Mouse (Mus musculus) intestine, postnatal 0 days (tissue): ENCODE results near the gene Slbp. TPM values are rescaled to one million over a fixed set of nuclear protein-coding genes. Genes with fewer than 3 reads are reported as not detected.
A peak's percentile ranks its signal among the peaks of the same experiment; 100 is the strongest.

Source experiments
- ATAC-seq: fragments of 200-750 bp; cut with Nextera tagmentation; 2 replicates; pipeline ENCODE4 v1.8.0; 2017; ENCODE audit warnings: mild to moderate bottlenecking, moderate TSS enrichment, moderate library complexity
- H3K27ac ChIP-seq: fragments of 300-500 bp; sonication (generic); 2 replicates; pipeline ENCODE4 v1.5.1; 2014; ENCODE audit warnings: mild to moderate bottlenecking, low read depth, low read length, moderate library complexity
- H3K27me3 ChIP-seq: fragments of 300-500 bp; sonication (generic); replicated peaks from 2 replicates; pipeline ENCODE4 v1.6.1; 2014; ENCODE audit warnings: low read length, mixed read lengths; ENCODE audit not compliant: control insufficient read depth, insufficient read depth
- H3K36me3 ChIP-seq: fragments of 300-500 bp; sonication (generic); 2 replicates; pipeline ENCODE4 v1.6.1; 2014; ENCODE audit warnings: mild to moderate bottlenecking, moderate library complexity; ENCODE audit not compliant: control insufficient read depth, insufficient read depth
- H3K4me1 ChIP-seq: fragments of 300-500 bp; sonication (generic); replicated peaks from 2 replicates; pipeline ENCODE4 v1.6.1; 2014; ENCODE audit warnings: antibody characterized with exemption, low read length, mixed read lengths; ENCODE audit not compliant: control insufficient read depth, insufficient read depth
- H3K4me2 ChIP-seq: fragments of 300-500 bp; sonication (generic); replicated peaks from 2 replicates; pipeline ENCODE4 v1.6.1; 2014; ENCODE audit warnings: low read depth, mild to moderate bottlenecking, moderate library complexity
- H3K4me3 ChIP-seq: fragments of 300-500 bp; sonication (generic); 2 replicates; pipeline ENCODE4 v1.5.1; 2014; ENCODE audit warnings: low read depth, low read length
- H3K9ac ChIP-seq: fragments of 300-500 bp; sonication (generic); 2 replicates; pipeline ENCODE4 v1.6.1; 2014; ENCODE audit warnings: mild to moderate bottlenecking, low read depth, low read length
- H3K9me3 ChIP-seq: fragments of 300-500 bp; sonication (generic); 2 replicates; pipeline ENCODE4 v1.6.1; 2016; ENCODE audit warnings: mixed run types; ENCODE audit not compliant: control insufficient read depth
- CTCF ChIP-seq: sonication (generic); IDR thresholded peaks from 2 replicates; pipeline ENCODE4 v1.5.1; 2016; ENCODE audit warnings: low read depth, mild to moderate bottlenecking, control low read depth, antibody characterized with exemption, moderate library complexity
- WGBS: fragments of 180-500 bp; shearing (Covaris S2); extraction: QIAGEN DNeasy Blood & Tissue Kit; methylation state at CpG from one replicate; pipeline ENCODE4 v1.1.7; 2014; 5-methylcytosine and 5-hydroxymethylcytosine counted together
- polyA plus RNA-seq: library from polyadenylated mRNA; unstranded; fragments of >200 nt; fragmentation: Nextera tagmentation; extraction: Ambion mirVana; gene quantifications from 2 replicates; pipeline ENCODE4 v1.2.1, GENCODE M21; 2015

Slbp gene
- polyA plus RNA-seq, 1 experiment from 2014 or later, result 92.9 TPM

DNA sequence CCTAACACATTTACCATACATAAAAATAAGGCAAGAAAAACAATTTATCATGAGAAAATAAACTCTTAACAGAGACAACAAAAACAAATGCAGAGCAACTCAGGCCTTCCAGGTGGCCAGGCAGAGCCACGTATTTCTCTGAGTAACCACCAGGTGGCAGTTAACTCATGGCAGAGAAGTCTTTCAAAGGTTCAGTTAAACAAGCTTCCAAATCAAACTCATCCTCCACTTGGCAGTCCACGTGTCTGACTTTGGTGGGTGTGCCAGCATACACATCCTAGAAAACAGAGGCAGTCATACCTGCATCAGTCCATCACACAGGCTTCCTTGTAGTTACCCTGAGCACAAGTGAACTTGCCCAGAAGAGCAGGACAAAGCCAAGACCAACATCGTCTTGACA, 11.7 kb downstream of the Slbp start:
- H3K4me3 ChIP-seq, result no peak overlapping the region
- ATAC-seq, result no peak
- 29% methylated on average over 3 of the region's 3 CpGs for WGBS
- no peak overlapping the region for H3K27ac ChIP-seq
- H3K4me1 ChIP-seq, result no peaks in the 10 kb centered on the region
- H3K9me3 ChIP-seq, result no peaks in the 10 kb centered on the region
- no peak overlapping the region for H3K4me2 ChIP-seq
- no peaks in the 10 kb centered on the region for H3K27me3 ChIP-seq
- peaks cover 67% of the 10 kb centered on the region for H3K36me3 ChIP-seq
- H3K9ac ChIP-seq, result no peak overlapping the region
- peak; percentile 79 for TF ChIP-seq CTCF

DNA sequence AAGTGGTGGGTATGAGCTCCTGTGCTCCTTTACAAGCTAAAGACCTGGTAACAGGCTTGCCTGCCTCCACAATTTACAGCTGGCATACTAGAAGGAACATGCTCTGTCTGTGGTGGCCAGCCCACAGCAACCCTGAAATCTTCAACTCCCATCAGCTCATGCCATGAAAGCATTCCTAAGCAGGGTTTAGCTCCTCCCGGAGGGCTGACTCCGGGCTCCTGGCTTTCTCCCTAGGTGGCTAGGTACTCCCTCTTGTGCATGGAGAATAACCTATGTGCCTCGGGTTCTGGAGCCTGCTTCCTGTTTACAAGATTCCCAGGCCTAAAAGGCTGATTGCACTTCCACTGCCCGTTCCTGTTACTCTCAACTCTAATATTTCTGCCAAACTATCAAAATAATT, 13.5 kb downstream of the Slbp start:
- no peak for TF ChIP-seq CTCF
- peaks cover 50% of the 10 kb centered on the region for H3K36me3 ChIP-seq
- 0 out of 2 replicates have a peak overlapping the region, but pooled peaks have one; percentile 50 for H3K27ac ChIP-seq
- no peak for ATAC-seq
- no peaks in the 10 kb centered on the region for H3K27me3 ChIP-seq
- H3K4me3 ChIP-seq, result no peak overlapping the region
- H3K4me2 ChIP-seq, result no peak overlapping the region
- 50% methylated on average over 4 of the region's 4 CpGs for WGBS
- no peaks in the 10 kb centered on the region for H3K9me3 ChIP-seq
- no peaks in the 10 kb centered on the region for H3K4me1 ChIP-seq
- no peak overlapping the region for H3K9ac ChIP-seq

DNA sequence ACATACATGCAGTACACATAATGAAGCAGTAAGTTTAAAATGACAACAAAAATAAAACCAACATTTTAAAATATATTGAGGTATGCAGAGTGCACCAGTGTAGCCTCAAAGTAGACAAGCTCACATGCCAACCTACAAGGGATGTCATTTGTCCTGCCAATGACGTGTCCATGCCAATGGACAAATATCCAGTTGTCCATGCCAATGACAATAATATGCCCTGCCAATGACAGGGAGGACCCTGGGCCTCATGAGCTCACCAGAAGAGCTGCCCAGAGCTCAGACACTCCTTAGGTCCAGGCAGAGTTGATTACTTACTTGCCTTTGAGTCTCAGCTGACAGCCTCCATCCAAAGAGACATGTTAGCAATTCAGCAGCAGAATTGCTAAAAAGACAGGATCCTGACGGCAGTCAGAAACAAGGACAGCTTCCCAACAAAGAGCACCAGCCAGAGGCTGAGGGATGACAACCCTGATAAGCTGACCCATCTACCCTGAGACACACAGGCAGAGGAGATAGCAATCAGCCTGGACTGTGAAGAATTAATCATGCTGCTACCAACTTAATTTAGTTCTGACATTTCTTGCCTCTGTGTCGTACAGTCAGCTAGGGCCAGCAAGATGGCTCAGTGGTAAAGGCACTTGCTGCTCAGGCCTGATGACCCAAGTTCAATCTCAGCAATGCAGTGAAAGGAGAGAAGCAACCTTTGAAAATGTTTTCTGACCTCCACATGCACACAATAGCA, 14.6 kb downstream of the Slbp start:
- no peak for TF ChIP-seq CTCF
- Histone ChIP-seq H3K36me3 (peaks cover 40% of the 10 kb centered on the region), H3K27me3 (no peaks in the 10 kb centered on the region), H3K9ac (no peak overlapping the region), H3K27ac (no peak overlapping the region), H3K4me2 (no peak overlapping the region), H3K4me3 (no peak overlapping the region), H3K4me1 (no peaks in the 10 kb centered on the region), H3K9me3 (no peaks in the 10 kb centered on the region)
- no peak for ATAC-seq
- 77% methylated on average over 3 of the region's 3 CpGs for WGBS

DNA sequence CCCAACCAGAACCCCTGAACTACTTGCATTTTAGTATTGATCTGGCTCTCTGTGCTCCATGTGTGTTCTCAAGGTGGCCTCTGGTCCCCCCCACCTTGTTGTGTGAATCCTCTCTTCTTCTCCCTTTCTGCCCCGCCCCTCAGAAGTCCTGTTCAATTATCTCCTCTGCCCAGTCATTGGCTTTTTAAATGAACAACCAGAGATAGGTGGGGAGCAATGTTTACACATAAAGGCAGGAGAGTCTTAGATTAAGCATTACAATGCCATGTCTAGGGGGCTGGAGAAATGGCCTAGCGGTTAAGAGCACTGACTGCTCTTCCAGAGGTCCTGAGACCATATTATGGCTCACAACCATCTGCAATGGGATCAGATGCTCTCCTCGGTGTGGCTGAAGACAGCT, 17.0 kb downstream of the Slbp start:
- H3K4me1 ChIP-seq, result no peaks in the 10 kb centered on the region
- H3K27ac ChIP-seq, result no peak overlapping the region
- no peak overlapping the region for H3K9ac ChIP-seq
- no peak for TF ChIP-seq CTCF
- no peak for ATAC-seq
- H3K4me3 ChIP-seq, result no peak overlapping the region
- H3K27me3 ChIP-seq, result no peaks in the 10 kb centered on the region
- 81% methylated on average over 3 of the region's 3 CpGs for WGBS
- no peaks in the 10 kb centered on the region for H3K9me3 ChIP-seq
- H3K4me2 ChIP-seq, result no peak overlapping the region
- peaks cover 19% of the 10 kb centered on the region; the same call in 1 of the 2 replicates for H3K36me3 ChIP-seq

DNA sequence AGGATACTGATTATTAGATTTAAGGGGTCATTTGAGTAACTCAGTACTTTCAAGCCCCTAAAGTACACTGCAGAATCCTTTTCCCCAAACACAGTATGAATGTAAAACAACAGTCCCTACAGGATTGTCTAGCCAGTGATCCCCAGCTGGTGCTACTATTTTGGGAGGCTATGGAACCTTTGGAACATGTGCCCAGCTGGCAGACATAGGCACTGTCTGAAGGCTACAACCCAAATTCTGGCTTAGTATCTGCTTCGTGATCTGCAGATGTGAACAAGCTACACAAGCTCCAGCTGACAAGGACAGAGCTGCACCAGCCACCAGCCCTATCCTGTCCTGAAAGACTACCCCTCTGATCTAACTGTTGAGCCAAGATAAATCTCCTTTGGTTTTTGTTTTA, 19.8 kb downstream of the Slbp start:
- H3K4me1 ChIP-seq, result peaks cover 6% of the 10 kb centered on the region; the same call in 1 of the 2 replicates
- H3K4me2 ChIP-seq, result no peak overlapping the region
- no peak overlapping the region for H3K9ac ChIP-seq
- 87% methylated on average over 1 of the region's 1 CpGs for WGBS
- no peak overlapping the region for H3K4me3 ChIP-seq
- H3K36me3 ChIP-seq, result 0 out of 2 replicates have a peak, but pooled peaks cover 9% of the 10 kb centered on the region
- no peak for ATAC-seq
- H3K27me3 ChIP-seq, result no peaks in the 10 kb centered on the region
- H3K9me3 ChIP-seq, result no peaks in the 10 kb centered on the region
- no peak overlapping the region for H3K27ac ChIP-seq
- TF ChIP-seq CTCF, result no peak

DNA sequence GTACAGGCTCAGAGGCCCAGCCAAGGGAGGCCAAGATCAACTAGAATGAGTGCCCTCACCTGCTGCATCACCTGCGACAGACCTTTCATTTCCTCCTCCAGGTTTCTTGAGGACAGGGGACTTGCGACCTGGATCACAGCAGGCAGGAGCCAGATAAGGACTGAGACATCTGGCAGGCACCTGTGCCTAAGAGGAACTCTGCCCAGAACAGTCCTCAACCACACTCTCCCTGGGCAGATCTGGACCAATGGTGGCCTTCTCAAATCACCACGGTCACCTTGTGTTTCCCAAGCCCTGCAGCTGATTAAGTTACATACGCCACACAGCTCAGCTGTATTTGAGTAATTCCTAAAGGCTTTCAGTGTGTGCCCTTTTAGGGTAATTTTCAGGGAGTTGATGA, 21.8 kb downstream of the Slbp start:
- Histone ChIP-seq H3K4me3 (no peak overlapping the region; the same call in 1 of the 2 replicates), H3K4me2 (peak overlapping the region; percentile 89), H3K4me1 (peaks cover 6% of the 10 kb centered on the region; the same call in 1 of the 2 replicates), H3K9ac (peak overlapping the region; percentile 0; the same call in 1 of the 2 replicates), H3K9me3 (no peaks in the 10 kb centered on the region), H3K27me3 (no peaks in the 10 kb centered on the region), H3K36me3 (no peaks in the 10 kb centered on the region), H3K27ac (peak overlapping the region; percentile 93)
- 33% methylated on average over 4 of the region's 4 CpGs for WGBS
- peak; percentile 58 for ATAC-seq
- no peak for TF ChIP-seq CTCF
